In the genomic region with DNA sequence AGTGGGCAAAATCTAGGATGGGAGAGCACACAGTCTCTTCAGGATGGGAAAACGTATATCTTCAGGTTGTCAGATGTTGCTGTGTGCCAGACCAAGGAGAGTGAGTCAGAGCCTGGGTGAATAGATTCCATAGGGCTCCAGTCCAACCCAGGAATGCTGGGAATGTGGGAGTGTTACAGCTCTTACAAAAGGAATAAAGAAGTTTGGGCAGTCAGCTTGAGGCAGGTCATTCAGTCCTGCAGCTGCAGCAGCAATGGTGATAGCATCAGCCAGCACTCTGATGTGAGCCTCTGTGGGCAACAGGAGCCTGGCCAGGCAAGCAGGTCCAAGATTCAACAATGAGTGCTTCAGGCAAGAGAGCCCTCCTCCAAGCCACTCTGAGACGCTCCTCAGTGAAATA, we compare ENCODE assay signal across 9 mouse cellular contexts.
DNase-seq lines count a peak whose midpoint lies in the region; ATAC-seq and TF ChIP-seq lines count a peak whose summit lies in the region.
"Had no signal": no experiment of that assay in that cellular context is flagged by ENCODE, and none has a peak within 500 bp of the region (broad histone marks: within the 10 kb centered on the region; RNA-seq: fewer than 3 reads in every experiment).

No protein-coding gene starts in this region.

- TF ChIP-seq CTCF in C2C12 (IDR thresholded peaks at IDR 0.05; ENCODE audit: control insufficient read depth, insufficient read depth, insufficient read length): no peak

- no peak overlapping the region for H3K4me3 ChIP-seq in heart, embryonic 12.5 days
- H3K4me3 ChIP-seq in heart, embryonic 11.5 days (ENCODE audit: low read depth, low read length): no peak overlapping the region
- no peak overlapping the region for H3K4me3 ChIP-seq in C2C12 (ENCODE audit: insufficient read depth, poor library complexity, severe bottlenecking)
- H3K4me3 ChIP-seq in lung, embryonic 15.5 days: no peak overlapping the region
- H3K4me3 ChIP-seq: embryonic facial prominence, embryonic 13.5 days had no signal

- ATAC-seq in heart, embryonic 12.5 days (ENCODE audit: insufficient number of reproducible peaks, low FRiP score): 0 out of 2 replicates have a peak, but pooled peaks have one; percentile 25
- ATAC-seq in heart, embryonic 11.5 days (replicated peaks; ENCODE audit: insufficient number of reproducible peaks, low FRiP score, low TSS enrichment): no peak
- ATAC-seq in lung, embryonic 15.5 days (ENCODE audit: borderline replicate concordance, extremely low read depth, low FRiP score, low TSS enrichment): peak; percentile 84

- 46% methylated on average over 2 of the region's 2 CpGs for WGBS in heart, embryonic 12.5 days
- 47% methylated on average over 2 of the region's 2 CpGs for WGBS in heart, embryonic 11.5 days (ENCODE audit: insufficient replicate concordance)
- WGBS in lung, embryonic 15.5 days: 36% methylated on average over 2 of the region's 2 CpGs

- peaks cover 9% of the 10 kb centered on the region for H3K4me1 ChIP-seq in heart, embryonic 12.5 days (replicated peaks)
- 0 out of 2 replicates have a peak, but pooled peaks cover 6% of the 10 kb centered on the region for H3K4me1 ChIP-seq in heart, embryonic 11.5 days (ENCODE audit: control insufficient read depth, insufficient read depth, low read length)
- H3K4me1 ChIP-seq in lung, embryonic 15.5 days: 0 out of 2 replicates have a peak, but pooled peaks cover 7% of the 10 kb centered on the region

- DNase-seq in fat pad, adult 2 months (ENCODE audit: extremely low read depth, low read depth, low spot score): peak; percentile 68
- no peak for DNase-seq in layer of hippocampus, adult 18-20 months (ENCODE audit: low spot score in 2 of 2)
- no peak for DNase-seq in adrenal gland, postnatal 36 days
- no peak for DNase-seq in spleen, postnatal 14 days (ENCODE audit: low spot score in 2 of 2)

- no peak overlapping the region for H3K4me2 ChIP-seq in heart, embryonic 12.5 days
- no peak overlapping the region for H3K4me2 ChIP-seq in heart, embryonic 11.5 days
- no peak overlapping the region for H3K4me2 ChIP-seq in lung, embryonic 15.5 days
- H3K4me2 ChIP-seq: embryonic facial prominence, embryonic 13.5 days had no signal

- no peaks in the 10 kb centered on the region for H3K79me2 ChIP-seq in C2C12 (ENCODE audit: control insufficient read depth, insufficient read depth)

- no peak overlapping the region for H3K9ac ChIP-seq in heart, embryonic 12.5 days
- no peak overlapping the region for H3K9ac ChIP-seq in heart, embryonic 11.5 days (ENCODE audit: low read depth, low read length)
- no peak overlapping the region for H3K9ac ChIP-seq in lung, embryonic 15.5 days
- H3K9ac ChIP-seq: embryonic facial prominence, embryonic 13.5 days had no signal

- H3K27ac ChIP-seq in heart, embryonic 12.5 days (ENCODE audit: poor library complexity, severe bottlenecking): no peak overlapping the region
- no peak overlapping the region for H3K27ac ChIP-seq in heart, embryonic 11.5 days (ENCODE audit: low read depth, low read length)
- H3K27ac ChIP-seq in lung, embryonic 15.5 days: peak overlapping the region; percentile 56
- H3K27ac ChIP-seq: embryonic facial prominence, embryonic 13.5 days had no signal

- no peak overlapping the region for H3ac ChIP-seq in C2C12 (ENCODE audit: control insufficient read depth, insufficient read length, low read depth)

- no peaks in the 10 kb centered on the region for H3K79me3 ChIP-seq in C2C12 (ENCODE audit: low read depth)

- no peaks in the 10 kb centered on the region for H3K36me3 ChIP-seq in heart, embryonic 12.5 days
- H3K36me3 ChIP-seq in heart, embryonic 11.5 days (ENCODE audit: control insufficient read depth, insufficient read depth, low read length): no peaks in the 10 kb centered on the region
- H3K36me3 ChIP-seq in C2C12 (ENCODE audit: control insufficient read depth, insufficient read depth): no peaks in the 10 kb centered on the region
- no peaks in the 10 kb centered on the region for H3K36me3 ChIP-seq in lung, embryonic 15.5 days
- H3K36me3 ChIP-seq: embryonic facial prominence, embryonic 13.5 days had no signal

- H3K9me3 ChIP-seq in heart, embryonic 12.5 days (replicated peaks): no peaks in the 10 kb centered on the region
- no peaks in the 10 kb centered on the region for H3K9me3 ChIP-seq in heart, embryonic 11.5 days (replicated peaks; ENCODE audit: control insufficient read depth, low read length)
- no peaks in the 10 kb centered on the region for H3K9me3 ChIP-seq in lung, embryonic 15.5 days
- H3K9me3 ChIP-seq: embryonic facial prominence, embryonic 13.5 days had no signal

- H3K27me3 ChIP-seq in heart, embryonic 12.5 days (replicated peaks): no peaks in the 10 kb centered on the region
- no peaks in the 10 kb centered on the region for H3K27me3 ChIP-seq in heart, embryonic 11.5 days (ENCODE audit: control insufficient read depth, insufficient read depth, low read length)
- H3K27me3 ChIP-seq in C2C12 (ENCODE audit: control insufficient read depth, insufficient read depth, insufficient read length): no peaks in the 10 kb centered on the region
- no peaks in the 10 kb centered on the region for H3K27me3 ChIP-seq in lung, embryonic 15.5 days
- H3K27me3 ChIP-seq: embryonic facial prominence, embryonic 13.5 days had no signal

TF ChIP-seq in C2C12, 6 proteins besides CTCF, POLR2A, EP300 and RAD21:
- no peak for TF ChIP-seq CEBPB (IDR thresholded peaks at IDR 0.05; ENCODE audit: low read depth)
- peak; percentile 52 for TF ChIP-seq FOSL1 (IDR thresholded peaks at IDR 0.05; ENCODE audit: insufficient read depth, low read length, poor library complexity, severe bottlenecking)
- TF ChIP-seq MYOD1 (IDR thresholded peaks at IDR 0.05; ENCODE audit: control insufficient read depth, insufficient read length, low read depth): peak; percentile 43
